Mouse (Mus musculus): ENCODE results near the gene Taf1b.
"Not testable (repeated sequence)": the region's sequence is repeated elsewhere in the genome, so short reads cannot be mapped to it uniquely, and the experiment has no call there.

The Taf1b gene

DNA sequence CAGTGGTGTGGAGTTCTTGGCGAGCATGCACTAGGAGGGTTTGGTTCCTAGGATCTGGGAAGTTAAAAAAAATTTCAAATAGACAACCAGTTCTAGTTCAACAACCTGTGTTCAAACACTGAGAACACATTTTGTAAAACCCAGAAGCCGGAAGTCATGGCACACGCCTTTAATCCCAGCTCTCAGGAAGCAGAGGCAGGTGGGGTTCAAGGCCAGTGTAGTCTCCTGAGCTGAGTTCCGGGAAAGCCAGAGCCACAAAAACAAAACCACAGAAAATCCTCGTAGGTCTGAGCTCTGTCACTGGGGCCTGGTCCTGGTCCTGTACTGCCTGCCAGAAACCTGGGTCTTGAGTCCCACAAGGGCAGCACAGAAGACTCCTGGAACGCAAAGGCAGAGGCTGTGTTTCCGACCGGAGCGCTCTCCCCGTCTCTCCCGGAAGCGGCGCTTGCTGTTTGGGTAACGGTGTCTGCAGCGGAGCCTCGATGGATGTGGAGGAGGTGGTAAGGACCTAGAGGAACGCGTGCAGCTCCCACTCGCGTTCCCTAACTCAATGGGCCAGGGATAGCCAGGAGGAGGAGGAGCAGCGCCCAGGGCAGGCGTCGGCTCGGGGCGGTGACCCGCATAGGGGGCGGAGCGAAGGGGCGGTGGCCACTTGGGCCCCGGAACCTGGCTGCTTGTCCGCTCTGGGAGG lies at the start of gene Taf1b:
TSS of gene Taf1b (plus strand) at position 210 of the 691 bp plus-strand sequence.
- no peaks in the 10 kb centered on the region for H3K36me3 ChIP-seq (ENCODE audit: control insufficient read depth, insufficient read depth, low read length, poor library complexity, severe bottlenecking)
- H3K27me3 ChIP-seq (ENCODE audit: control insufficient read depth, insufficient read depth, low read length, poor library complexity, severe bottlenecking): no peaks in the 10 kb centered on the region
- peak; percentile 86 for DNase-seq (ENCODE audit: low read depth, low spot score)

DNA sequence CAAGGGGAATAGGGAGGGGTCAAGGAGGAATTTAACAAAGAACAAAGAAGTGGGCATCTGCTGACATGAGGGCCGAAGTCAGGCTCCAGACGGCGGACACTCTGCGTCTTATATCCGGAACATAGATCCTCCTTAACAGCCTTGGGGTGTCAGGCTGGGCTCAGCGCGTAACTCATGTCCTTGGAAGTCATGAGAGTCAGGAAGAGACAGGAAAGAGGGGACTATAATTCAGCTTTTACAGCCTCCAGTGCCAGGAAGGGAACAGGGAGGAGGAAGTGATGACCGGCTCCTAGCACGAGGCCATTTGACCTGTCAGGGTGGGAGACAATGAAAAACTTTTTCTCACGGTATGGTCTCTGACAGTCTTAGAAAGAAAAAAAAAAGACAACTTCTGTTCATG lies 37.8 kb upstream of the Taf1b start:
- no peak for DNase-seq (ENCODE audit: low read depth, low spot score)

GRCm38 (mm10) chr12:24462121-24462520 lies 36.0 kb upstream of the Taf1b start:
- not testable (repeated sequence) for H3K27me3 ChIP-seq (ENCODE audit: control insufficient read depth, insufficient read depth, low read length, poor library complexity, severe bottlenecking); H3K36me3 ChIP-seq (ENCODE audit: control insufficient read depth, insufficient read depth, low read length, poor library complexity, severe bottlenecking)
- DNase-seq (ENCODE audit: low read depth, low spot score): peak; percentile 1

More for the DNA sequence above, 37.8 kb upstream of the Taf1b start:
- H3K36me3 ChIP-seq (ENCODE audit: control insufficient read depth, insufficient read depth, low read length, poor library complexity, severe bottlenecking): no peaks in the 10 kb centered on the region
- H3K27me3 ChIP-seq (ENCODE audit: control insufficient read depth, insufficient read depth, low read length, poor library complexity, severe bottlenecking): no peaks in the 10 kb centered on the region

DNA sequence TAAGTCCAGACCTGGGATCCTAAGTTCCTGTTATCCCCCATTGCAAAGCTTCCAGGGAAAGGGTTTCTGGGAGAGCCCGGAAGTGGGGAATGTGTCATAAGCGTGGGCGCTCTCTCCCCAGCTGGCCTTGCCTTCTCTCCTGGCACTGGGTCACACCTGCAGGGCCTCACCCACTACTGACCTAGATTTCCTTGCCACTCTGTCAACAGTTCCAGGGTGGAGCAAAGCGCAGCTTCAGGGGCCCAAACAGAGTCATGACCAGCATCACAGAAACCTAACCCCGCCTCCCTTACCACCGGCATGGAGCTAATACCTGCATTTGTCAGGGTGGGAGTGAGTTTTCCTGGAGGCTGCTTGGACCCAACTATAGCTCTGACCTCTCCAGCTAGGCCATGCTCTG lies 34.7 kb upstream of the Taf1b start:
- not testable (repeated sequence) for H3K27me3 ChIP-seq (ENCODE audit: control insufficient read depth, insufficient read depth, low read length, poor library complexity, severe bottlenecking); DNase-seq (ENCODE audit: low read depth, low spot score); H3K36me3 ChIP-seq (ENCODE audit: control insufficient read depth, insufficient read depth, low read length, poor library complexity, severe bottlenecking)

GRCm38 (mm10) chr12:24468966-24469365 lies 29.2 kb upstream of the Taf1b start:
- no peak for DNase-seq (ENCODE audit: low read depth, low spot score)
- H3K36me3 ChIP-seq (ENCODE audit: control insufficient read depth, insufficient read depth, low read length, poor library complexity, severe bottlenecking): no peaks in the 10 kb centered on the region

GRCm38 (mm10) chr12:24470943-24471342 lies 27.2 kb upstream of the Taf1b start:
- H3K36me3 ChIP-seq (ENCODE audit: control insufficient read depth, insufficient read depth, low read length, poor library complexity, severe bottlenecking): no peaks in the 10 kb centered on the region
- no peaks in the 10 kb centered on the region for H3K27me3 ChIP-seq (ENCODE audit: control insufficient read depth, insufficient read depth, low read length, poor library complexity, severe bottlenecking)
- DNase-seq (ENCODE audit: low read depth, low spot score): peak; percentile 80

More at GRCm38 (mm10) chr12:24468966-24469365, 29.2 kb upstream of the Taf1b start:
- H3K27me3 ChIP-seq (ENCODE audit: control insufficient read depth, insufficient read depth, low read length, poor library complexity, severe bottlenecking): no peaks in the 10 kb centered on the region

DNA sequence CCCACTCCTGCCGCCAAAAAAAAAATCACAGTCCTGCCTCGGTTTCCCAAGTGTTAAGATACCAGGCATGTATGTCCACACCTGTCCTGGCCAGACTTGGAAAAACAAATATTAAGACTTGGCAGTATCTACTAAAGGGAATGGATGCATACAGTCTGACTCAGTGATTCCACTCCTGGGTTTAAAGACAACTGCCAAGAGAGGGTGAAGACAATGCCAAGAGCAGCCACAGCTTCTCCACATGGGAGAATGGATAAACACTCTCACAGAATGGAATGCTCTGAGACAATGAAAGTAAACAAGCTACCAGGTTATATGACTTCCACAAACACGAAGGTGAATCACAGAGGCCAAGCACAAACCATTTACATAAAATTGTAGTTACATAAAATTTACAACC lies 24.9 kb upstream of the Taf1b start:
- DNase-seq (ENCODE audit: low read depth, low spot score): no peak
- Histone ChIP-seq H3K36me3 (ENCODE audit: control insufficient read depth, insufficient read depth, low read length, poor library complexity, severe bottlenecking) (no peaks in the 10 kb centered on the region), H3K27me3 (ENCODE audit: control insufficient read depth, insufficient read depth, low read length, poor library complexity, severe bottlenecking) (no peaks in the 10 kb centered on the region)

DNA sequence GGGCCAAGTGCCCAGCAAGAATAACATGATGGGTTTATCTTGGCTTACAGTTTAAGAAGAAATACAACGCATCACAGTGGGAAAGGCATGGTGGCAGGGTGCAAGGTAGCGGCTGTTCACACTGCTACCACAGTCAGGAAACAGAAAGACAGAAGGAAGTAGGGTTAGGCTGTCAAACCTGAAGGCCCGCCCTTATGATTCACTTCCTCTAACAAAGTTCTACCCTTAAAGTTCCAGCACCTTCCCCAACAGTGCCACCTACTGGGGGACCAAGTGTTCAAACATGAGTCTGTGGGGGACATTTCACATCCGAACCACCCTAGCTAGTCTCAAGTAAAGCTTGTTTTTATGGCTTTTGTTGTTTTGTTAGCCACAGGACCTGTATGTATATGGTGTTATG lies 13.2 kb upstream of the Taf1b start:
- DNase-seq (ENCODE audit: low read depth, low spot score): peak; percentile 11
- H3K36me3 ChIP-seq (ENCODE audit: control insufficient read depth, insufficient read depth, low read length, poor library complexity, severe bottlenecking): no peaks in the 10 kb centered on the region
- no peaks in the 10 kb centered on the region; the same call in 1 of the 2 replicates for H3K27me3 ChIP-seq (ENCODE audit: control insufficient read depth, insufficient read depth, low read length, poor library complexity, severe bottlenecking)

DNA sequence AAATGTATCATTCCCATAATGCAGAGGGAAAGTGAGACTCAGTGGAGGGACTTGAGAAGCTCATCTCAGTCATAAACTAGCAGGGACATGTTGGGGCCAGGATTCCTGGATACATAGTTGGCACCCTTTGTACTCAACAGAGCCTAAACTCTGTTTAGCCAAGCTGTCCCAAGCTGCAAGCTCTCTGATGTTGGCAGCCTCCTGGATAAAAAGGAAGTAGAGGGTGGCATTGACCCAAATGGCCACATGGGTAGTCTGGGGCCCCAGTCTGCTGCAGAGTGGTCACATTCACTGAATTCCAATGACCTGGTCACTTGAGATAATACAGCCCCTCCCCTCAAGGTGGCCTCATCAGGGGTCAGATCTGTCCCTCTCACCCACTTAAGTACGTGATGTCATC lies 11.3 kb upstream of the Taf1b start:
- H3K27me3 ChIP-seq (ENCODE audit: control insufficient read depth, insufficient read depth, low read length, poor library complexity, severe bottlenecking): no peaks in the 10 kb centered on the region; the same call in 1 of the 2 replicates
- no peaks in the 10 kb centered on the region for H3K36me3 ChIP-seq (ENCODE audit: control insufficient read depth, insufficient read depth, low read length, poor library complexity, severe bottlenecking)
- DNase-seq (ENCODE audit: low read depth, low spot score): no peak

GRCm38 (mm10) chr12:24492507-24492906 lies 5.7 kb upstream of the Taf1b start:
- not testable (repeated sequence) for DNase-seq (ENCODE audit: low read depth, low spot score); H3K36me3 ChIP-seq (ENCODE audit: control insufficient read depth, insufficient read depth, low read length, poor library complexity, severe bottlenecking); H3K27me3 ChIP-seq (ENCODE audit: control insufficient read depth, insufficient read depth, low read length, poor library complexity, severe bottlenecking)

DNA sequence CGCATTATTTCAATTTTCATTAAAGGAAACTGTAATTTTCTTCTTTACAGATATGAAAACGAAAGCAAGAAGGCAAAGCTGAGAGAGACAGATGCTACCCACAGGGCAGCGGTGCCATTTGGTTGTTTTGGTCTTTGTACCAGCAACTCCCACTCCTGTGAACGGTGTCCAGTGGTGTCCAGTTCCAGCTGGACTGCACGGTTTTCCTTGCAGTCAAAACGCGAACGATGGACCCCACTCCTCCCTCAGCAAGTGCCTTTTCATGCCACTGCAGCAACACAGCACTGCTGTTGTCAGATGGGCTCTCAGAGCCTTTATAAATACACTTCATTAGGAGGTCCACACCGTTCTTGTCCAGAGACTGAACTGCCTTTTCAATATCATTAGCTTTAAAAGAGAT lies 5.1 kb upstream of the Taf1b start:
- Histone ChIP-seq H3K36me3 (ENCODE audit: control insufficient read depth, insufficient read depth, low read length, poor library complexity, severe bottlenecking) (no peaks in the 10 kb centered on the region), H3K27me3 (ENCODE audit: control insufficient read depth, insufficient read depth, low read length, poor library complexity, severe bottlenecking) (no peaks in the 10 kb centered on the region)
- no peak for DNase-seq (ENCODE audit: low read depth, low spot score)

GRCm38 (mm10) chr12:24493412-24493811 lies 4.7 kb upstream of the Taf1b start:
- H3K36me3 ChIP-seq (ENCODE audit: control insufficient read depth, insufficient read depth, low read length, poor library complexity, severe bottlenecking): no peaks in the 10 kb centered on the region
- no peaks in the 10 kb centered on the region for H3K27me3 ChIP-seq (ENCODE audit: control insufficient read depth, insufficient read depth, low read length, poor library complexity, severe bottlenecking)
- DNase-seq (ENCODE audit: low read depth, low spot score): peak; percentile 28

DNA sequence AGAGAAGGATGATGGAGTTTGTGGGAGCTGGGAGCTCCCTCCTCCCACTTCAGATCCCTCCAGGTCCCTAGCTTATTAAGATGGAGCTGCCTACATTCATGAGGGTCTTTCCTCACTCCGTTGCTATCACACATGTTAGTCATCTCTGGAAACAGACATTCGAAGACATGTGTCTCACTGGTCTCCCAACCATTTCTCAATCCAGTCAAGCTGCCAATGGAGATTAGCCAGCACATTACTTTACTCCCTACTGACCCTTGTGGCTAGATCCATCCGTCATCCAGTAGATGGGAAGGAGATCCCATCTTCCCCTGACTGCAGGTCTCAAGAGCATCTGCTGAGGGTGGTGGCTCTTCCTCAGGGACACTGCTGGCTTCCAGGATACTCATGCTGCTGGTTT lies 3.4 kb upstream of the Taf1b start:
- not testable (repeated sequence) for H3K27me3 ChIP-seq (ENCODE audit: control insufficient read depth, insufficient read depth, low read length, poor library complexity, severe bottlenecking); DNase-seq (ENCODE audit: low read depth, low spot score); H3K36me3 ChIP-seq (ENCODE audit: control insufficient read depth, insufficient read depth, low read length, poor library complexity, severe bottlenecking)

DNA sequence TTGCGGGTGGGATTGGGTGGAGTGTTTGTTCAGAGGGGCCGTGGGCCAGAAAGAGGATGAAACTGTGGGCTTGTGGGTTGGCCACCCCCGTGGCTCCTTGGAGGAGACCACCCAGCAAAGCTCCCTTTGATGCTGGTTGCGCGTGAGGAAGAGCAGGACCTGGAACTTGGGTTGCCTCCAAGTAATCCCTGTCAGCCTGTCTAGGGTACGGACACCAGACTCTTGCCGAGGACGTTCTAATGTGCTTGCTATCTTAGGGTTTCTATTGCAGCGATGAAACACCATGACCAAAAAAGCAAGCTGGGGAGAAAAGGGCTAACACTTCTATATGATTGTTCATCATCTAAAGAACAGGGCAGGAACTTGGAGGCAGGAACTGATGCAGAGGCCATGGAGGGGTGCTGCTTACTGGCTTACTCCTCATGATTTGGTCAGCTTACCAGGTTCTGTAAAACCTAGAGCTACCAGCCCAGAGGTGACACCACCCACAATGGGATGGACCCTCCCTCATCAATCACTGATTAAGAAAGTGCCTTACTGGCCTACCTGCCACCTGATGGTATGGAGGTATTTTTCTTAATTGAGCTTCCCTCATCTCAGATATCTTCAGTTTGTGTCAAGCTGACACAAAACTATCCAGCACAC lies 804 bp downstream of the Taf1b start:
- DNase-seq (ENCODE audit: low read depth, low spot score); H3K27me3 ChIP-seq (ENCODE audit: control insufficient read depth, insufficient read depth, low read length, poor library complexity, severe bottlenecking); H3K36me3 ChIP-seq (ENCODE audit: control insufficient read depth, insufficient read depth, low read length, poor library complexity, severe bottlenecking): not testable (repeated sequence)

DNA sequence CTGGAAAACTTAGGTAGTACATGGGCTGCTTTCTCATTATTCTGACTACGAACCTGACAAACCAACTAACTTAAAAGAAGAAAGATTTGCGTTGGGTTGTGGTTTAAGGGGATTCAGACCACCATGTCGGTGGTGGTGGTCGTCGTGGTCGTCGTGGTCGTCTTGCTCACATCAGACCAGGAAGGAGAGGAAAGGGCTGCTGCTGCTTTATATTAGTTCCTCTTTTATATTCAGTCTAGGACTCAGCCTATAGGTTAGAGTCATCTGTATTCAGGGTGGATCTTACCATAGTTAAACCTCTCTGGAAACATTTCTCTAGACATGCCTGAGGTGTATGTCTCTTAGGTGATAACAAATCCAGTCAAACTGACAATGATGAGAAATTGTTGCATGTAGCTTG lies 19.0 kb downstream of the Taf1b start:
- peaks cover 9% of the 10 kb centered on the region; the same call in 1 of the 2 replicates for H3K36me3 ChIP-seq (ENCODE audit: control insufficient read depth, insufficient read depth, low read length, poor library complexity, severe bottlenecking)
- no peaks in the 10 kb centered on the region for H3K27me3 ChIP-seq (ENCODE audit: control insufficient read depth, insufficient read depth, low read length, poor library complexity, severe bottlenecking)
- DNase-seq (ENCODE audit: low read depth, low spot score): no peak

Data from splenic B cell, adult 2 months (primary cell).